ENCODE assay signal across 9 mouse cellular contexts in the genomic region with DNA sequence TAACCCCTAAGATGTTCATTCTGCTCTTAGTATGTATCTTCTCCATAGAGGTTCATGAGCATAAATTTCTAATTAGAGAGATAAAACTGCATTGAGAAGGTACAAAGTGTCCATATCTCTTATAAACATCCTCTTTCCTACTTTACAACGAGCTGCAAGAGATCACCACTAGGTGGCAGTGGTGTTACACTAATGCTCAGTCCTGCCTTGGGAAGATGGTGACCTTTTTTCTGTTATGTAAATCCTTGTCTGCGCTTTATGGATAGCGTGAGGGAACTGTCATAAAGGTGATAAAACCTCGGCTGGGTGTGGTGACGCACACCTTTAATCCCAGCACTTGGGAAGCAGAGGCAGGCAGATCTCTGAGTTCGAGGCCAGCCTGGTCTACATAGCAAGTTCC.
DNase-seq lines count a peak whose midpoint lies in the region; ATAC-seq lines count a peak whose summit lies in the region.
"Had no signal": no experiment of that assay in that cellular context is flagged by ENCODE, and none has a peak within 500 bp of the region (broad histone marks: within the 10 kb centered on the region; RNA-seq: fewer than 3 reads in every experiment).

No protein-coding gene starts in this region.

- H3K9me3 ChIP-seq in forebrain, embryonic 16.5 days (ENCODE audit: control insufficient read depth, low read length): no peaks in the 10 kb centered on the region
- H3K9me3 ChIP-seq in hindbrain, embryonic 15.5 days: no peaks in the 10 kb centered on the region

- no peak overlapping the region for H3K27ac ChIP-seq in forebrain, embryonic 16.5 days (ENCODE audit: low read length)
- no peak overlapping the region for H3K27ac ChIP-seq in hindbrain, embryonic 15.5 days (replicated peaks)

- H3K4me3 ChIP-seq in forebrain, embryonic 16.5 days (replicated peaks; ENCODE audit: low read length): no peak overlapping the region
- no peak overlapping the region for H3K4me3 ChIP-seq in hindbrain, embryonic 15.5 days
- H3K4me3 ChIP-seq: myocyte had no signal

- no peaks in the 10 kb centered on the region for H3K4me1 ChIP-seq in forebrain, embryonic 16.5 days (replicated peaks; ENCODE audit: control insufficient read depth, insufficient read depth, low read length)
- H3K4me1 ChIP-seq in hindbrain, embryonic 15.5 days (replicated peaks): no peaks in the 10 kb centered on the region

- 19% methylated on average over 6 of the region's 6 CpGs for WGBS in forebrain, embryonic 16.5 days
- 16% methylated on average over 6 of the region's 6 CpGs for WGBS in hindbrain, embryonic 15.5 days

- peak; percentile 86 for DNase-seq in NIH3T3 (ENCODE audit: low read depth)
- peak; percentile 45 to 72 for DNase-seq in layer of hippocampus, postnatal 36 days
- DNase-seq in right cerebral cortex, postnatal 14 days: peak; percentile 79

- peak; percentile 78 for ATAC-seq in cerebellum, adult (ENCODE audit: insufficient number of reproducible peaks, low FRiP score, low TSS enrichment)
- ATAC-seq in forebrain, embryonic 16.5 days: peak; percentile 85
- peak; percentile 63 for ATAC-seq in hindbrain, embryonic 15.5 days (ENCODE audit: low FRiP score, low read depth)
- peak; percentile 87 for ATAC-seq in megakaryocyte-erythroid progenitor cell, adult 5-6 weeks (replicated peaks; ENCODE audit: low FRiP score, low TSS enrichment, poor library complexity, severe bottlenecking)
- no peak for ATAC-seq in erythroid progenitor cell, adult 5-6 weeks (replicated peaks; ENCODE audit: low FRiP score, poor library complexity, severe bottlenecking)

- no peak overlapping the region for H3K4me2 ChIP-seq in forebrain, embryonic 16.5 days (ENCODE audit: low read length)
- no peak overlapping the region for H3K4me2 ChIP-seq in hindbrain, embryonic 15.5 days

- H3K27me3 ChIP-seq in forebrain, embryonic 16.5 days (replicated peaks; ENCODE audit: control insufficient read depth, insufficient read depth, low read length): no peaks in the 10 kb centered on the region
- H3K27me3 ChIP-seq in hindbrain, embryonic 15.5 days: no peaks in the 10 kb centered on the region

- no peaks in the 10 kb centered on the region for H3K36me3 ChIP-seq in forebrain, embryonic 16.5 days (ENCODE audit: control insufficient read depth, insufficient read depth)
- no peaks in the 10 kb centered on the region for H3K36me3 ChIP-seq in hindbrain, embryonic 15.5 days

- no peak overlapping the region for H3K9ac ChIP-seq in forebrain, embryonic 16.5 days (replicated peaks; ENCODE audit: low read depth, low read length)
- no peak overlapping the region for H3K9ac ChIP-seq in hindbrain, embryonic 15.5 days
